Mouse (Mus musculus): Measurements from ENCODE around the gene Nde1. TPM values are rescaled to one million over a fixed set of nuclear protein-coding genes. Genes with fewer than 3 reads are reported as not detected.

Gene Nde1
- polyA plus RNA-seq, 1 experiment from 2014 or later, result 90.8 TPM

- no peak for ATAC-seq (replicated peaks; ENCODE audit: low FRiP score, low TSS enrichment, low read depth)
- H3K27me3 ChIP-seq (replicated peaks; ENCODE audit: control insufficient read depth, insufficient read depth, low read length), result no peaks in the 10 kb centered on the region
- 90% methylated on average over 3 of the region's 3 CpGs for WGBS
Observed at GRCm38 (mm10) chr16:14215156-14215555, 52.1 kb downstream of the Nde1 start.

GRCm38 (mm10) chr16:14237100-14237723 is 74.1 kb downstream of the Nde1 start:
- 20% methylated on average over 6 of the region's 6 CpGs for WGBS

More at GRCm38 (mm10) chr16:14215156-14215555, 52.1 kb downstream of the Nde1 start:
- Histone ChIP-seq H3K27ac (ENCODE audit: low read depth) (no peak overlapping the region), H3K9ac (ENCODE audit: low read length) (no peak overlapping the region), H3K4me1 (replicated peaks; ENCODE audit: control insufficient read depth, insufficient read depth, low read length) (no peaks in the 10 kb centered on the region), H3K4me3 (ENCODE audit: low read depth, low read length) (no peak overlapping the region), H3K4me2 (ENCODE audit: low read length) (no peak overlapping the region), H3K36me3 (ENCODE audit: control insufficient read depth, insufficient read depth, low read length) (peaks cover 7% of the 10 kb centered on the region), H3K9me3 (ENCODE audit: control insufficient read depth, low read length) (no peaks in the 10 kb centered on the region)
- no peak for DNase-seq (ENCODE audit: low spot score)

GRCm38 (mm10) chr16:14242059-14242458 is 79.0 kb downstream of the Nde1 start:
- H3K27me3 ChIP-seq (replicated peaks; ENCODE audit: control insufficient read depth, insufficient read depth, low read length), result no peaks in the 10 kb centered on the region
- ATAC-seq (replicated peaks; ENCODE audit: low FRiP score, low TSS enrichment, low read depth) (no peak), DNase-seq (ENCODE audit: low spot score) (no peak)
- 0 out of 2 replicates have a peak, but pooled peaks cover 2% of the 10 kb centered on the region for H3K36me3 ChIP-seq (ENCODE audit: control insufficient read depth, insufficient read depth, low read length)
- no peak overlapping the region for H3K9ac ChIP-seq (ENCODE audit: low read length)
- H3K9me3 ChIP-seq (ENCODE audit: control insufficient read depth, low read length), result no peaks in the 10 kb centered on the region
- WGBS, result 73% methylated on average over 3 of the region's 3 CpGs
- no peak overlapping the region for H3K4me3 ChIP-seq (ENCODE audit: low read depth, low read length)
- H3K27ac ChIP-seq (ENCODE audit: low read depth), result no peak overlapping the region
- no peak overlapping the region for H3K4me2 ChIP-seq (ENCODE audit: low read length)
- no peaks in the 10 kb centered on the region for H3K4me1 ChIP-seq (replicated peaks; ENCODE audit: control insufficient read depth, insufficient read depth, low read length)

More at GRCm38 (mm10) chr16:14237100-14237723, 74.1 kb downstream of the Nde1 start:
- DNase-seq (ENCODE audit: low spot score), result peak; percentile 95
- Histone ChIP-seq H3K27ac (ENCODE audit: low read depth) (no peak overlapping the region), H3K27me3 (replicated peaks; ENCODE audit: control insufficient read depth, insufficient read depth, low read length) (no peaks in the 10 kb centered on the region), H3K9me3 (ENCODE audit: control insufficient read depth, low read length) (no peaks in the 10 kb centered on the region), H3K9ac (ENCODE audit: low read length) (no peak overlapping the region), H3K4me1 (replicated peaks; ENCODE audit: control insufficient read depth, insufficient read depth, low read length) (no peaks in the 10 kb centered on the region), H3K4me3 (ENCODE audit: low read depth, low read length) (no peak overlapping the region), H3K4me2 (ENCODE audit: low read length) (no peak overlapping the region), H3K36me3 (ENCODE audit: control insufficient read depth, insufficient read depth, low read length) (0 out of 2 replicates have a peak, but pooled peaks cover 2% of the 10 kb centered on the region)
- 0 out of 2 replicates have a peak, but pooled peaks have one; percentile 21 for ATAC-seq (replicated peaks; ENCODE audit: low FRiP score, low TSS enrichment, low read depth)

MicroRNA genes within 50 kb of the gene (microRNA counts, 519-probe panel; counts per million panel counts)
- microRNA mmu-miR-484, result 3,617 counts per million, percentile 49 among the panel's probes with 10 or more counts

Small RNA genes within 50 kb of the gene (microRNA-seq; reads per million reads assigned to microRNA genes)
- gene Gm27671 (not detected), gene Mir484 (2,728 reads per million, percentile 86 among the genes with 10 or more reads in this experiment)

Other genes starting within 250 kb of the Nde1 start
- gene 2900011O08Rik, start 176.7 kb upstream of the Nde1 start, polyA plus RNA-seq (2014; fragmentation: Nextera tagmentation; extraction: Ambion mirVana), result 2.9 and 3.2 TPM in 2 replicates
- 0.09 TPM in 1 of 2 replicates, not detected in the other for gene Ifitm7, start 176.4 kb upstream of the Nde1 start, polyA plus RNA-seq (2014; fragmentation: Nextera tagmentation; extraction: Ambion mirVana)
- gene Marf1, start 76 bp downstream of the Nde1 start, polyA plus RNA-seq (2014; fragmentation: Nextera tagmentation; extraction: Ambion mirVana), result 16.8 and 19.0 TPM in 2 replicates
- gene Myh11, start 128.1 kb downstream of the Nde1 start, polyA plus RNA-seq (2014; fragmentation: Nextera tagmentation; extraction: Ambion mirVana), result 215 and 231 TPM in 2 replicates
- gene Fopnl, start 154.1 kb downstream of the Nde1 start, polyA plus RNA-seq (2014; fragmentation: Nextera tagmentation; extraction: Ambion mirVana), result 135 and 151 TPM in 2 replicates
- 11.8 and 12.5 TPM in 2 replicates for gene Abcc1, start 198.3 kb downstream of the Nde1 start, polyA plus RNA-seq (2014; fragmentation: Nextera tagmentation; extraction: Ambion mirVana)

Measured in intestine, embryonic 14.5 days (tissue).